Mouse (Mus musculus): ENCODE measurements around the gene Abr. TPM values are rescaled to one million over a fixed set of nuclear protein-coding genes. Genes with fewer than 3 reads are reported as not detected.

The Abr gene
- polyA plus RNA-seq (2014; fragmentation: Illumina TruSeq; extraction: RNeasy Lipid Tissue Mini Kit (QIAGEN cat#74804); ENCODE audit: low read depth, low replicate concordance), result 27.9 TPM

GRCm38 (mm10) chr11:76622152-76622565, at the start of gene Abr:
Gene Abr (minus strand): TSS chr11:76622314.

GRCm38 (mm10) chr11:76406702-76407583, 215.2 kb downstream of the Abr start, which contains the start of gene Timm22:
Gene Timm22 (plus strand): TSS chr11:76406952.

DNA sequence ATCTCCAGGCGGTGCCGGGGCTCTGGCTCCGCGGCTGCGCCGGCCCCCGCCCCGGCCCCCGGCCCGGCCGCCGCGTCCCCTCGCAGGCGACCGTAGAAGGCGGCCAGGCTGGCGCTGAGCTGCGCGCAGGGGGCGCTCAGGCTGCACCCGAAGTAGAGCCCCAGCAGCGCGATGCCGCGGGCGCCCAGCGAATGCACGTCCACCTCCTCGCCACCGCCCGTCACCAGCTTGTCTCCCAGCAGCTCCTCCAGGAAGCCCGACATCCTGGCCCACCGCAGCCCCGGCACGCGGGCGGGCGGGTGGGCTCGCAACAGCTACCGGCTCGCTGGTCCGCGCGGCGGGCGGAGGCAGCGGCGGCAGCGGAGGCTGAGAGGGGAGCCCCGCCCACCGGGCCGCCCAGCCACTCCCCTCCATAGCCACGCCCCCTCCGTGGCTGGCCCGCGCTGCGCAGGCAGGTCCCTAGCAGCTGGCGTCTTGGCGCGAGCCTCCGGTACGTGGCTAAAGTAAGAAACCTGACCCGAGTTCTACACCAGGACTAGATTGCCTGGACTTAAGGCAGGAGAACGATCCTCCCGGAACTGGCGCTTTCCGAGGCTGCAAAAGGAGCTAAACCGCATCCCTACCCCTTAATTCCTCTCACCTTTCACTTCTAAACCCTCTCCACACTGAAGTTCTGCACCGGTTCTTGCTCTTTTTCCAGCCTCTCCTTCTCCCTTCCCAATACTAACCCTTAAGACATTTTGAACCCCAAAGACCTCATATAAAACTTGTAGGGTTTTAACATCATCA, 223.1 kb downstream of the Abr start, which contains the start of gene Nxn:
Gene Nxn, minus strand, starts transcription at position 343 of the 789 bp plus-strand sequence.

Other genes starting within 250 kb of the Abr start
- gene Nxn, start 223.2 kb downstream of the Abr start, polyA plus RNA-seq (2014; fragmentation: Illumina TruSeq; extraction: RNeasy Lipid Tissue Mini Kit (QIAGEN cat#74804); ENCODE audit: low read depth, low replicate concordance), result 12.9 TPM
- gene Timm22, start 215.4 kb downstream of the Abr start, polyA plus RNA-seq (2014; fragmentation: Illumina TruSeq; extraction: RNeasy Lipid Tissue Mini Kit (QIAGEN cat#74804); ENCODE audit: low read depth, low replicate concordance), result 27.8 TPM
- gene Bhlha9, start 50.2 kb upstream of the Abr start, polyA plus RNA-seq (2014; fragmentation: Illumina TruSeq; extraction: RNeasy Lipid Tissue Mini Kit (QIAGEN cat#74804); ENCODE audit: low read depth, low replicate concordance), result not detected
- gene Trarg1, start 57.5 kb upstream of the Abr start, polyA plus RNA-seq (2014; fragmentation: Illumina TruSeq; extraction: RNeasy Lipid Tissue Mini Kit (QIAGEN cat#74804); ENCODE audit: low read depth, low replicate concordance), result 2.1 TPM
- 17.1 TPM for gene Gosr1, start 141.3 kb upstream of the Abr start, polyA plus RNA-seq (2014; fragmentation: Illumina TruSeq; extraction: RNeasy Lipid Tissue Mini Kit (QIAGEN cat#74804); ENCODE audit: low read depth, low replicate concordance)
- gene Cpd, start 224.7 kb upstream of the Abr start, polyA plus RNA-seq (2014; fragmentation: Illumina TruSeq; extraction: RNeasy Lipid Tissue Mini Kit (QIAGEN cat#74804); ENCODE audit: low read depth, low replicate concordance), result 30.2 TPM